Mouse (Mus musculus) MEL (cell line): Measurements from ENCODE around the gene Rnf10. TPM values are rescaled to one million over a fixed set of nuclear protein-coding genes. Genes with fewer than 3 reads are reported as not detected.
A peak's percentile ranks its signal among the peaks of the same experiment; 100 is the strongest.

ENCODE experiments used
- DNase-seq: peaks from one replicate; pipeline ENCODE4 v3.0.0; 2011; ENCODE audit warnings: low read depth, low spot score
- H3K27ac ChIP-seq: 2 replicates; pipeline ENCODE4 v1.5.1; 2012; ENCODE audit warnings: low read depth, mild to moderate bottlenecking, control low read depth, low read length, moderate library complexity; ENCODE audit not compliant: control insufficient read depth
- H3K27me3 ChIP-seq, 2 experiments: fragments of 150-350 bp in 1 of 2; sonication (generic) in 1 of 2; 2 replicates each; pipeline ENCODE4 v1.6.1; 2012; ENCODE audit warnings: low read length in 2 of 2, mild to moderate bottlenecking in 2 of 2, improper control_type of control experiment in 1 of 2, moderate library complexity in 1 of 2; ENCODE audit not compliant: insufficient read depth in 2 of 2, control insufficient read depth in 1 of 2
- H3K36me3 ChIP-seq, 2 experiments: 2 replicates each; pipeline ENCODE4 v1.6.1; 2012 to 2014; ENCODE audit warnings: low read length in 2 of 2, improper control_type of control experiment in 1 of 2, inconsistent platforms in 1 of 2, mild to moderate bottlenecking in 1 of 2; ENCODE audit not compliant: insufficient read depth in 2 of 2, control insufficient read depth in 1 of 2
- H3K4me1 ChIP-seq, 2 experiments: fragments of 150-350 bp in 1 of 2; sonication (generic) in 1 of 2; 2 replicates each; pipeline ENCODE4 v1.6.1; 2012; ENCODE audit warnings: low read length in 2 of 2, improper control_type of control experiment in 1 of 2, mild to moderate bottlenecking in 1 of 2; ENCODE audit not compliant: insufficient read depth in 2 of 2, control insufficient read depth in 1 of 2
- H3K4me3 ChIP-seq, 2 experiments: fragments of 150-350 bp in 1 of 2; sonication (generic) in 1 of 2; 2 replicates each; pipeline ENCODE4 v1.5.1; 2012; ENCODE audit warnings: low read depth in 2 of 2, low read length in 2 of 2, mild to moderate bottlenecking in 2 of 2, moderate library complexity in 2 of 2, control low read depth in 1 of 2, improper control_type of control experiment in 1 of 2; ENCODE audit not compliant: control insufficient read depth in 1 of 2, insufficient read depth in 1 of 2
- H3K79me2 ChIP-seq: 2 replicates; pipeline ENCODE4 v1.6.1; 2012; ENCODE audit warnings: mild to moderate bottlenecking, low read length, moderate library complexity; ENCODE audit not compliant: control insufficient read depth, poor library complexity, insufficient read depth
- H3K9ac ChIP-seq: 2 replicates; pipeline ENCODE4 v1.6.1; 2012; ENCODE audit warnings: low read depth, mild to moderate bottlenecking, control low read depth, low read length, moderate library complexity; ENCODE audit not compliant: control insufficient read depth, poor library complexity, severe bottlenecking
- H3K9me3 ChIP-seq: fragments of 150-350 bp; sonication (generic); replicated peaks from 2 replicates; pipeline ENCODE4 v1.6.1; 2012; ENCODE audit warnings: mild to moderate bottlenecking, low read length, improper control_type of control experiment, moderate library complexity; ENCODE audit not compliant: insufficient read depth
- BHLHE40 ChIP-seq: IDR thresholded peaks from 2 replicates; pipeline ENCODE4 v1.6.1; 2012; ENCODE audit warnings: low read depth, mild to moderate bottlenecking, inconsistent platforms, low read length, improper control_type of control experiment, borderline replicate concordance
- CHD2 ChIP-seq: IDR thresholded peaks from 2 replicates; pipeline ENCODE4 v1.6.1; 2011; ENCODE audit warnings: low read length, improper control_type of control experiment
- ELF1 ChIP-seq: IDR thresholded peaks from 2 replicates; pipeline ENCODE4 v1.6.1; 2014; ENCODE audit warnings: low read depth, mild to moderate bottlenecking, inconsistent platforms, low read length, improper control_type of control experiment, moderate library complexity
- EP300 ChIP-seq, 2 experiments: IDR thresholded peaks; 2 replicates each; pipeline ENCODE4 v1.6.1; 2011; ENCODE audit warnings: improper control_type of control experiment in 2 of 2, low read length in 2 of 2, low read depth in 1 of 2, mild to moderate bottlenecking in 1 of 2
- ETS1 ChIP-seq: IDR thresholded peaks from 2 replicates; pipeline ENCODE4 v1.6.1; 2012; ENCODE audit warnings: low read depth, mild to moderate bottlenecking, inconsistent platforms, low read length, improper control_type of control experiment, moderate library complexity
- GATA1 ChIP-seq: IDR thresholded peaks from 2 replicates; pipeline ENCODE4 v1.6.1; 2011; ENCODE audit warnings: low read depth, low read length, improper control_type of control experiment
- HCFC1 ChIP-seq: IDR thresholded peaks from 2 replicates; pipeline ENCODE4 v1.6.1; 2012; ENCODE audit warnings: low read depth, mild to moderate bottlenecking, inconsistent platforms, low read length, improper control_type of control experiment, moderate library complexity
- JUND ChIP-seq: IDR thresholded peaks from 2 replicates; pipeline ENCODE4 v1.6.1; 2011; ENCODE audit warnings: low read depth, mild to moderate bottlenecking, improper control_type of control experiment, low read length
- KAT2A ChIP-seq: conservative IDR thresholded peaks from 2 replicates; pipeline ENCODE4 v1.6.1; 2012; ENCODE audit warnings: low read depth, low read length, improper control_type of control experiment, inconsistent platforms
- MAX ChIP-seq: IDR thresholded peaks from 2 replicates; pipeline ENCODE4 v1.6.1; 2011; ENCODE audit warnings: low read length, improper control_type of control experiment
- MEF2A ChIP-seq: IDR thresholded peaks from 2 replicates; pipeline ENCODE4 v1.6.1; 2014; ENCODE audit warnings: low read depth, mild to moderate bottlenecking, inconsistent platforms, low read length, improper control_type of control experiment; ENCODE audit not compliant: poor library complexity, insufficient replicate concordance, severe bottlenecking; ENCODE audit errors: extremely low read depth
- MYB ChIP-seq: IDR thresholded peaks from 2 replicates; pipeline ENCODE4 v1.6.1; 2011; ENCODE audit warnings: mild to moderate bottlenecking, low read depth, low read length, improper control_type of control experiment
- NELFE ChIP-seq: IDR thresholded peaks from 2 replicates; pipeline ENCODE4 v1.6.1; 2011; ENCODE audit warnings: low read depth, low read length, improper control_type of control experiment
- NRF1 ChIP-seq: IDR thresholded peaks from 2 replicates; pipeline ENCODE4 v1.6.1; 2014; ENCODE audit warnings: low read depth, mild to moderate bottlenecking, inconsistent platforms, low read length, improper control_type of control experiment, moderate library complexity; ENCODE audit not compliant: poor library complexity, insufficient read depth, severe bottlenecking
- POLR2A ChIP-seq, 2 experiments: IDR thresholded peaks; 2 replicates each; pipeline ENCODE4 v1.6.1; 2011 to 2012; ENCODE audit warnings: low read length in 2 of 2, mild to moderate bottlenecking in 2 of 2, control low read depth in 1 of 2, improper control_type of control experiment in 1 of 2, low read depth in 1 of 2, moderate library complexity in 1 of 2; ENCODE audit not compliant: control insufficient read depth in 1 of 2, insufficient read depth in 1 of 2, poor library complexity in 1 of 2
- POLR2AphosphoS2 ChIP-seq: IDR thresholded peaks from 2 replicates; pipeline ENCODE4 v1.6.1; 2011; ENCODE audit warnings: low read length, improper control_type of control experiment
- RAD21 ChIP-seq: IDR thresholded peaks from 2 replicates; pipeline ENCODE4 v1.6.1; 2011; ENCODE audit warnings: mild to moderate bottlenecking, low read depth, low read length, improper control_type of control experiment
- SIN3A ChIP-seq: IDR thresholded peaks from 2 replicates; pipeline ENCODE4 v1.6.1; 2012; ENCODE audit warnings: low read length, improper control_type of control experiment, inconsistent platforms
- SMC3 ChIP-seq: IDR thresholded peaks from 2 replicates; pipeline ENCODE4 v1.6.1; 2011; ENCODE audit warnings: low read depth, low read length, improper control_type of control experiment
- TAL1 ChIP-seq: IDR thresholded peaks from 2 replicates; pipeline ENCODE4 v1.6.1; 2012; ENCODE audit warnings: mild to moderate bottlenecking, inconsistent platforms, low read length, moderate library complexity, mixed read lengths
- ZC3H11A ChIP-seq: IDR thresholded peaks from 2 replicates; pipeline ENCODE4 v1.6.1; 2012; ENCODE audit warnings: low read depth, mild to moderate bottlenecking, inconsistent platforms, low read length, improper control_type of control experiment
- ZKSCAN1 ChIP-seq: IDR thresholded peaks from 2 replicates; pipeline ENCODE4 v1.6.1; 2012; ENCODE audit warnings: low read depth, mild to moderate bottlenecking, inconsistent platforms, low read length, improper control_type of control experiment, moderate library complexity
- ZMIZ1 ChIP-seq: IDR thresholded peaks from 2 replicates; pipeline ENCODE4 v1.6.1; 2012; ENCODE audit warnings: low read depth, mild to moderate bottlenecking, inconsistent platforms, low read length, improper control_type of control experiment, moderate library complexity
- ZNF384 ChIP-seq: IDR thresholded peaks from 2 replicates; pipeline ENCODE4 v1.6.1; 2012; ENCODE audit warnings: low read depth, mild to moderate bottlenecking, inconsistent platforms, low read length, improper control_type of control experiment
- polyA plus RNA-seq, 2 experiments: library from polyadenylated mRNA; stranded (reverse) in 1 of 2; unstranded in 1 of 2; fragments of >175 nt in 1 of 2; fragments of >200 nt in 1 of 2; gene quantifications; 2 replicates each; pipeline versions ENCODE4 v1.2.1 to v1.2.4; 2012; ENCODE audit warnings: low replicate concordance in 2 of 2, low read depth in 1 of 2; ENCODE audit not compliant: insufficient read length in 2 of 2, insufficient read depth in 1 of 2, missing spikeins in 1 of 2
- total RNA-seq: library from RNA; depleted of rRNA; stranded (reverse); fragments of 300-350 nt; gene quantifications from 2 replicates; pipeline ENCODE4 v1.2.3, GENCODE M21; 2012

Rnf10 gene
- total and polyA plus RNA-seq, 3 experiments: 44.4 to 254 (median 165) TPM

DNA sequence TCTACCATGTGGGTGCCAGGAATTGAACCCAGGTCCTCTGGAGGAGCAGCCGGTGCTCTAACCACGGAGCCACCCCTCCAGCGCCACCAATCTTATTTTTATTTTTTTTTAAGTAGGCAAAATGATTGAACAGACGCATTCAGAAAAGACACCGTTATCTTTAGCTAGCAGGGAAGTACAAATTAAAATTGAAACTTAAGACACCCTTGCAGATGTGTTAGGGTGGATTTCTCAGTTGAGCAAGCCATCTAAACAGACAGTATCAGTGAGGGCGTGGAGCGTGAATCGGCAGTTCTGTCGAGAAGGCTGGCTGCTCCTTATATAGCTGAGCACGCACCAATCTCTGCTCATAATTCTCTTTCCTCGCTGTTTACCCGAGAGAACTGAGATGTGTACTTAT, 54.7 kb downstream of the Rnf10 start (continued):
- TF ChIP-seq NELFE: peak; percentile 38; the same call in 1 of the 2 replicates
- TF ChIP-seq BHLHE40: no peak
- peak; percentile 73 for TF ChIP-seq ETS1
- no peak for TF ChIP-seq MYB
- TF ChIP-seq, all 39 proteins: peak for 20

- no peak overlapping the region for H3K4me3 ChIP-seq
- no peaks in the 10 kb centered on the region for H3K9me3 ChIP-seq
- TF ChIP-seq HCFC1 (no peak), RAD21 (no peak), TAL1 (no peak), EP300 (IDR thresholded peaks at IDR 0.05; ENCODE audit: low read depth in 1 of 2, low read length in 2 of 2) (no peak), POLR2A (IDR thresholded peaks at IDR 0.05; ENCODE audit: control insufficient read depth in 1 of 2, insufficient read depth in 1 of 2, low read depth in 1 of 2, low read length in 2 of 2, poor library complexity in 1 of 2) (no peak), ZMIZ1 (no peak), POLR2AphosphoS2 (no peak), ZNF384 (no peak), ZC3H11A (no peak), ELF1 (no peak), ZKSCAN1 (no peak), CHD2 (no peak), JUND (no peak), SIN3A (no peak), MYB (no peak)
- no peak overlapping the region for H3K9ac ChIP-seq
- no peaks in the 10 kb centered on the region for H3K27me3 ChIP-seq
- DNase-seq: no peak
- peaks cover 0 to 4% of the 10 kb centered on the region in 2 experiments; a peak in 2 of 4 replicates for H3K36me3 ChIP-seq
- H3K27ac ChIP-seq: no peak overlapping the region
- H3K79me2 ChIP-seq: no peaks in the 10 kb centered on the region
- peaks cover 0 to 9% of the 10 kb centered on the region in 2 experiments; a peak in 2 of 4 replicates for H3K4me1 ChIP-seq
Observed at GRCm38 (mm10) chr5:115215273-115216185, 57.2 kb downstream of the Rnf10 start.

- H3K9me3 ChIP-seq: no peaks in the 10 kb centered on the region
- no peak overlapping the region for H3K9ac ChIP-seq
- no peak for DNase-seq
- H3K4me3 ChIP-seq: no peak overlapping the region
- H3K27me3 ChIP-seq: no peaks in the 10 kb centered on the region
- peaks cover 0 to 9% of the 10 kb centered on the region in 2 experiments; a peak in 2 of 4 replicates for H3K4me1 ChIP-seq
- TF ChIP-seq ZNF384: no peak
- no peak for TF ChIP-seq GATA1
- no peak for TF ChIP-seq MEF2A
- TF ChIP-seq NRF1: no peak
- no peak for TF ChIP-seq ZC3H11A
- TF ChIP-seq CHD2: no peak
- TF ChIP-seq HCFC1: no peak
- TF ChIP-seq KAT2A: no peak
- no peak for TF ChIP-seq MAX
- no peak for TF ChIP-seq SMC3
- TF ChIP-seq JUND: no peak
- H3K79me2 ChIP-seq: no peaks in the 10 kb centered on the region
- H3K36me3 ChIP-seq: peaks cover 0 to 4% of the 10 kb centered on the region in 2 experiments; a peak in 2 of 4 replicates
- no peak overlapping the region for H3K27ac ChIP-seq
Observed at GRCm38 (mm10) chr5:115214864-115215263, 57.8 kb downstream of the Rnf10 start.
